Mouse (Mus musculus) spleen, adult 2 months (tissue): Measurements from ENCODE around the gene Tubgcp2. TPM values are rescaled to one million over a fixed set of nuclear protein-coding genes. Genes with fewer than 3 reads are reported as not detected.

Experiments used
- DNase-seq, 2 experiments: peaks; one replicate each; pipeline versions ENCODE4 v3.0.0 to v3.0.0-alpha.2; 2012 to 2021; ENCODE audit warnings: low spot score in 2 of 2, low read depth in 1 of 2
- H3K27ac ChIP-seq: fragments of 200-500 bp; 2 replicates; pipeline ENCODE4 v1.5.1; 2012; ENCODE audit warnings: low read length, inconsistent platforms; ENCODE audit not compliant: insufficient read depth
- H3K27me3 ChIP-seq: fragments of 200-500 bp; 2 replicates; pipeline ENCODE4 v1.6.1; 2012; ENCODE audit warnings: mild to moderate bottlenecking, moderate library complexity, low read length, inconsistent platforms; ENCODE audit not compliant: control insufficient read depth, insufficient read depth
- H3K36me3 ChIP-seq: fragments of 200-500 bp; 2 replicates; pipeline ENCODE4 v1.6.1; 2012; ENCODE audit warnings: mild to moderate bottlenecking, low read length, inconsistent platforms; ENCODE audit not compliant: control insufficient read depth, insufficient read depth
- H3K4me1 ChIP-seq: fragments of 200-500 bp; 2 replicates; pipeline ENCODE4 v1.6.1; 2011; ENCODE audit warnings: inconsistent platforms; ENCODE audit not compliant: control insufficient read depth, insufficient read depth, insufficient read length
- H3K4me3 ChIP-seq: fragments of 200-500 bp; 2 replicates; pipeline ENCODE4 v1.5.1; 2011; ENCODE audit warnings: mild to moderate bottlenecking, inconsistent platforms; ENCODE audit not compliant: insufficient read depth, insufficient read length; ENCODE audit errors: extremely low read depth
- CTCF ChIP-seq: fragments of 200-500 bp; IDR thresholded peaks from 2 replicates; pipeline ENCODE4 v1.5.1; 2011; ENCODE audit warnings: mild to moderate bottlenecking, inconsistent platforms; ENCODE audit not compliant: insufficient read depth, insufficient read length, insufficient replicate concordance; ENCODE audit errors: extremely low read depth
- POLR2A ChIP-seq: fragments of 200-500 bp; IDR thresholded peaks from 2 replicates; pipeline ENCODE4 v1.6.1; 2011; ENCODE audit warnings: low read depth, low read length, inconsistent platforms
- WGBS: fragments of 180-500 bp; shearing (Covaris S2); methylation state at CpG from one replicate; pipeline ENCODE4 v1.1.7; 2018; 5-methylcytosine and 5-hydroxymethylcytosine counted together
- polyA plus RNA-seq: library from polyadenylated mRNA; depleted of rRNA; stranded (reverse); fragments of >200 nt; gene quantifications from 2 replicates; pipeline ENCODE4 v1.2.3, GENCODE M21; 2012

Tubgcp2 gene
- polyA plus RNA-seq, 1 experiment: 16.3 TPM

GRCm38 (mm10) chr7:140059601-140060000 lies 23.1 kb upstream of the Tubgcp2 start:
- Histone ChIP-seq H3K36me3 (no peaks in the 10 kb centered on the region), H3K4me3 (no peak overlapping the region), H3K27me3 (peaks cover 18% of the 10 kb centered on the region), H3K27ac (no peak overlapping the region), H3K4me1 (no peaks in the 10 kb centered on the region; the same call in none of the 2 replicates)
- WGBS: 56% methylated on average over 4 of the region's 4 CpGs
- DNase-seq: no peak
- TF ChIP-seq POLR2A: no peak
- TF ChIP-seq CTCF: no peak

- Histone ChIP-seq H3K36me3 (no peaks in the 10 kb centered on the region), H3K4me3 (no peak overlapping the region), H3K4me1 (no peaks in the 10 kb centered on the region; the same call in none of the 2 replicates), H3K27me3 (peaks cover 18% of the 10 kb centered on the region), H3K27ac (no peak overlapping the region)
- 32% methylated on average over 7 of the region's 7 CpGs for WGBS
- no peak for TF ChIP-seq CTCF
- no peak for TF ChIP-seq POLR2A
- DNase-seq: no peak
Measured at GRCm38 (mm10) chr7:140058528-140058927, 22.1 kb upstream of the Tubgcp2 start.

DNA sequence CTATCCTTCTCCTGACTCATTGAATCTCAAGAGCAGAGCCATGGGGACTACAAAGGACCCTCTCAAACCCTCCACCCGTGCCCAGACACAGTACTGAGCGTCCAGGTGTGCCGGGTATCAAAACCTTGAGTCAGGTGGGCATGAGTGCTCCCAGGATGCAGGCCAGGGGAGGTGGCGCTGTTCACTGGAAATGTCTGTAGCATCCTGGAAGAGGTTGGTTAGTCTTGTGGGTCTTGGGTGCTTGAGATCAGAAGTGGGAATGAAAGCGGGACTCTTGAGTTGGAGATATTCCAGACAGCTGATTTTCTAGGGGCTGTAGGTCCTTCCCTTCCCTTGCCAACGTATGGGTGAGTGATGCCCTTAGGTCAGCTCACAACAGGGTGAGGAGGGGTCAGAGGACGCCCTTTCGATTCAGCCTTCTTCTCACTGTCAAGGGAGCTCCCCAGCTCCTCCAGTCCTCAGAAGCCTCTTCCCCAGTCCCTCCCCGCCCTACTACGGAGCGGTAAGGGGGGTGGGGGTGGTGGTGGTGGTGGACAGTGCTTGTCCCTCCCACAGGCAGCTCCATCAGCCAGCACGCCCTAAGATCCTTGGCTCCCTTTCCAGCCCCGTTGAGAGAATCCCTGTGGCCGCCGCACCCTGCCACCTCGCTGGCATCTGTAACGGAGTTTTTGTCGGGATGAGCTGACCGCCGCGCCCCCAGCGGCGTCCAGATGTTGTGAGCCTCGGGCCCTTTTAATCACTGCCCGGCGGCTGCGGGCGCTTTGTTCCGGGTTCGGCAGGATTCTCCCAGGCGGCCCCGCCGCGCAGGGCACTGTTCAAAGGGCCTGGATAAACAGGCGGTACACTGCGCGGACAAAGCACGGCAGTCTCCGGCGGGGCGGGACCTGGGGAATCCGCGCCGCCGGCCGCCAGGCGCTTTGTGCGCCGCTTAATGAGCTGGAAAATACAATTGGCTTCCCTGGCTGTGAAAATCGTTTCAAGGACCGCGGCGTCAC lies 21.2 kb upstream of the Tubgcp2 start:
- H3K27ac ChIP-seq: no peak overlapping the region
- H3K4me3 ChIP-seq: no peak overlapping the region
- TF ChIP-seq POLR2A: no peak
- TF ChIP-seq CTCF: no peak
- no peak for DNase-seq
- no peaks in the 10 kb centered on the region for H3K36me3 ChIP-seq
- peaks cover 18% of the 10 kb centered on the region for H3K27me3 ChIP-seq
- no peaks in the 10 kb centered on the region; the same call in none of the 2 replicates for H3K4me1 ChIP-seq
- 7% methylated on average over 53 of the region's 53 CpGs for WGBS

GRCm38 (mm10) chr7:140054124-140054523 lies 17.7 kb upstream of the Tubgcp2 start:
- Histone ChIP-seq H3K27me3 (peaks cover 11% of the 10 kb centered on the region), H3K36me3 (no peaks in the 10 kb centered on the region), H3K27ac (no peak overlapping the region), H3K4me1 (no peaks in the 10 kb centered on the region; the same call in 1 of the 2 replicates), H3K4me3 (no peak overlapping the region)
- DNase-seq: no peak
- 76% methylated on average over 4 of the region's 4 CpGs for WGBS
- no peak for TF ChIP-seq CTCF
- TF ChIP-seq POLR2A: no peak

DNA sequence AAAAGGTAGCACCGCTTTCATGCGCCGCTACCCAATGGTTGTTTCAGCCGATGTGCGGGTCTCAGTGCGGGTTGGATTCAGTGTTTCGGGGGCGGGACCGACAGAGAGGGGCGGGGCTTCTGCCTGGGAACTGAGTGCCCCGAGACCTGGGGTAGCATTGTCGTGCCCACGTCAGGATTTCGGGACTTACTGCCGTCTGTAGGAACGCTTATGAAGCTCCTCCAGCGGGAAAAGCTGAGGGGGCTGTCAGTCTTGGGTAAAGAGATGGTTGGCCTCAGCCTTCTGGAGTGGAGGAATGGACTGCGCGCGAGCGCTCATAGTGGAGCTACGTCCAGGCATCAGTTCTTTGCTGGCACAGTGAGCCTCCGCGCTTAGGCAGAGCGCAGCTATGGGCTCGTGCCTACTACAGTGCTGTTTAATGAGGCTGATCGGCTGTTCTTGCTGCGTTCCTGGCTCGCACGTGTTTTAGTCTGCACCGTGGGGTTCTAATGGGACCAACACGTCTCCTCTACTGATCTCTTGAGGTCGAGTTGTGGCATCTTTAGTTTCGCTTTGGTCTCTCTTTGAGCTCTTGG lies 12.7 kb upstream of the Tubgcp2 start:
- no peak for TF ChIP-seq CTCF
- TF ChIP-seq POLR2A: no peak
- DNase-seq: no peak

DNA sequence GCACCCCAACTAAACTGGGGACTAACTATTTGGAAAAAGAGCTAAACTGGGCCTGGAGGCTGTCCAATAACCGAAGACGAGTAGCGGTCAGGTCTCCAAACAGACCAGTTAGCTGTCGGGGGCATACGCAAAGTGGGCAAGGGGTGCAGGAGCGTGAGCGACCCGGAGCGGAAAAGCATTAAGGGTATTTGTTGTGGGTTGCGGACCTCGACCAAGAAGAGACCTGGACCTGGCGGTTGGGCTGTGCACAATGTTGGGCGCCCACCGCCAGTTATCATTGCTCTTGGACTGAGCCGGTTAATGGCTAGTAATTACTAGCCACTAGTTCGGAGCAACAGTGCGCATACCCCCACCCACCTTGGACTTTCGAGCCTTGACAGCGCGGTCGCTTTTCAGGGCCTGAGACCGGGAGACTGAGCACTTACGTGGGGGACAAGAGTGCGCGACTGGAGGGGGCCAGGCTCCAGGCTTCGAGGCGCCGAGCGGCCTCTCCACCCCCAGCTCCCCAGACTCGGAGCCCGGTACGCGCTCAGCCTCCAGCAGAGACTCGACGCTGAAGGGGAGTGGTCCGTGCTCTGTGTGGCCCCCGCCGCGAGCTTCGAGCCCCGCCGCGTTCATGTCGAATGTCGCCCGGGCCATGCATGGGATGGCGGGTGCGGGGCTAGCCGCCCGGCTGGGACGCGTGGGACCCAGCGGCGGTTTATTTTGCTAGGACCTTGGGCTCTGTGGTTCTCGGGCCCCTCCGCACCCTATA lies 12.1 kb upstream of the Tubgcp2 start, which contains the start of gene Msx3:
Gene Msx3, minus strand, starts transcription at position 729 of the 754 bp plus-strand sequence.
- no peak for DNase-seq
- 3% methylated on average over 56 of the region's 56 CpGs for WGBS
- Histone ChIP-seq H3K4me3 (peak within 1 kb of the TSS; percentile 48; the same call in 1 of the 2 replicates), H3K27ac (no peak within 1 kb of the TSS), H3K4me1 (peaks cover 12% of the 10 kb centered on the region; the same call in 1 of the 2 replicates), H3K36me3 (no peaks in the 10 kb centered on the region), H3K27me3 (peaks cover 10% of the 10 kb centered on the region)
- TF ChIP-seq POLR2A: no peak
- no peak for TF ChIP-seq CTCF

More for the DNA sequence above, 12.7 kb upstream of the Tubgcp2 start:
- Histone ChIP-seq H3K4me1 (peaks cover 12% of the 10 kb centered on the region; the same call in 1 of the 2 replicates), H3K4me3 (peak overlapping the region; percentile 48; the same call in 1 of the 2 replicates), H3K27ac (no peak overlapping the region), H3K27me3 (peaks cover 10% of the 10 kb centered on the region), H3K36me3 (no peaks in the 10 kb centered on the region)
- 2% methylated on average over 34 of the region's 34 CpGs for WGBS
